Mouse (Mus musculus) mouse embryonic stem cell (cell line): ENCODE measurements around the gene Adgrl4.

Source experiments
- in situ Hi-C, 2 experiments: fragments of 300-500 bp; cut with MboI; formaldehyde crosslinking; loops; 1 replicate in 1 of 2; 3 replicates in 1 of 2; pipeline ENCODE4 v1.14.3; 2019 to 2020; ENCODE audit warnings: low sequenced_read_pairs in 2 of 2, low pct_unique_long_range_greater_than_20kb in 1 of 2, mixed read lengths in 1 of 2; ENCODE audit not compliant: unreplicated experiment in 1 of 2

Adgrl4 gene

GRCm38 (mm10) chr3:151459430-151460190 lies 21.9 kb downstream of the Adgrl4 start:
- in situ Hi-C loops = no loop called here

GRCm38 (mm10) chr3:151465215-151465614 lies 27.5 kb downstream of the Adgrl4 start:
- in situ Hi-C loops = no loop called here

GRCm38 (mm10) chr3:151488853-151489252 lies 51.2 kb downstream of the Adgrl4 start:
- in situ Hi-C loops = no loop called here

GRCm38 (mm10) chr3:151505606-151506005 lies 67.9 kb downstream of the Adgrl4 start:
- in situ Hi-C loops = no loop called here

GRCm38 (mm10) chr3:151511184-151511583 lies 73.5 kb downstream of the Adgrl4 start:
- in situ Hi-C loops = no loop called here

- in situ Hi-C loops = no loop called here
Observed at GRCm38 (mm10) chr3:151547182-151547581, 109.5 kb downstream of the Adgrl4 start.

- in situ Hi-C loops = no loop called here
Observed at GRCm38 (mm10) chr3:151551002-151551401, 113.3 kb downstream of the Adgrl4 start.

- in situ Hi-C loops = no loop called here
Observed at GRCm38 (mm10) chr3:151556635-151557034, 118.9 kb downstream of the Adgrl4 start.

- in situ Hi-C loops = no loop called here
Observed at GRCm38 (mm10) chr3:151557125-151557524, 119.4 kb downstream of the Adgrl4 start.

GRCm38 (mm10) chr3:151557607-151558006 lies 119.9 kb downstream of the Adgrl4 start:
- in situ Hi-C loops = no loop called here

GRCm38 (mm10) chr3:151558374-151558773 lies 120.7 kb downstream of the Adgrl4 start:
- in situ Hi-C loops = no loop called here

- in situ Hi-C loops = no loop called here
Observed at GRCm38 (mm10) chr3:151565664-151566621, 128.3 kb downstream of the Adgrl4 start.

- in situ Hi-C loops = no loop called here
Observed at GRCm38 (mm10) chr3:151566629-151567028, 128.9 kb downstream of the Adgrl4 start.

GRCm38 (mm10) chr3:151567541-151567940 lies 129.9 kb downstream of the Adgrl4 start:
- in situ Hi-C loops = no loop called here

- in situ Hi-C loops = no loop called here
Observed at GRCm38 (mm10) chr3:151572089-151572488, 134.4 kb downstream of the Adgrl4 start.

- in situ Hi-C loops = no loop called here
Observed at GRCm38 (mm10) chr3:151575292-151575691, 137.6 kb downstream of the Adgrl4 start.

- in situ Hi-C loops = no loop called here
Observed at GRCm38 (mm10) chr3:151576155-151576554, 138.5 kb downstream of the Adgrl4 start.

GRCm38 (mm10) chr3:151591904-151592303 lies 154.2 kb downstream of the Adgrl4 start:
- in situ Hi-C loops = no loop called here
